Mouse (Mus musculus): ENCODE measurements around the gene Fer. TPM values are rescaled to one million over a fixed set of nuclear protein-coding genes. Genes with fewer than 3 reads are reported as not detected.

The Fer gene
- polyA plus RNA-seq, 1 experiment, result 25.0 TPM

GRCm38 (mm10) chr17:64182599-64182998 lies 319.7 kb downstream of the Fer start:
- no peak overlapping the region for H3K27ac ChIP-seq (ENCODE audit: insufficient read depth, low read depth, low read length)
- TF ChIP-seq POLR2A (IDR thresholded peaks at IDR 0.05; ENCODE audit: borderline replicate concordance, low read depth, low read length) (no peak), CTCF (IDR thresholded peaks at IDR 0.05; ENCODE audit: low read depth, low read length) (no peak)
- no peaks in the 10 kb centered on the region for H3K4me1 ChIP-seq (ENCODE audit: control insufficient read depth, insufficient read depth, low read length)
- no peak overlapping the region for H3K4me3 ChIP-seq (ENCODE audit: insufficient read depth, low read length)

GRCm38 (mm10) chr17:64183196-64183595 lies 320.3 kb downstream of the Fer start:
- no peaks in the 10 kb centered on the region for H3K4me1 ChIP-seq (ENCODE audit: control insufficient read depth, insufficient read depth, low read length)
- no peak overlapping the region for H3K27ac ChIP-seq (ENCODE audit: insufficient read depth, low read depth, low read length)

More at GRCm38 (mm10) chr17:64183196-64183595, 320.3 kb downstream of the Fer start:
- no peak for TF ChIP-seq POLR2A (IDR thresholded peaks at IDR 0.05; ENCODE audit: borderline replicate concordance, low read depth, low read length)
- no peak for TF ChIP-seq CTCF (IDR thresholded peaks at IDR 0.05; ENCODE audit: low read depth, low read length)
- no peak overlapping the region for H3K4me3 ChIP-seq (ENCODE audit: insufficient read depth, low read length)

Other genes starting within 250 kb of the Fer start
- gene A930002H24Rik, start 729 bp downstream of the Fer start, polyA plus RNA-seq (2012; ENCODE audit: insufficient read depth, insufficient read length, missing spikeins), result not detected in 2 replicates